Mouse (Mus musculus) ES-CJ7 (cell line): ENCODE results near the gene Anxa9.
A peak's percentile ranks its signal among the peaks of the same experiment; 100 is the strongest.
"Not testable (repeated sequence)": the region's sequence is repeated elsewhere in the genome, so short reads cannot be mapped to it uniquely, and the experiment has no call there.

ENCODE experiments used
- DNase-seq: peaks from one replicate; pipeline ENCODE4 v3.0.0; 2011; ENCODE audit warnings: low read depth, low spot score

Gene Anxa9

GRCm38 (mm10) chr3:95307100-95307499 is at the start of gene Anxa9:
TSS of gene Anxa9 (minus strand) at chr3:95307176.
- DNase-seq = no peak

GRCm38 (mm10) chr3:95355911-95356544 is 49.1 kb upstream of the Anxa9 start:
- not testable (repeated sequence) for DNase-seq

GRCm38 (mm10) chr3:95349491-95349890 is 42.5 kb upstream of the Anxa9 start:
- peak; percentile 79 for DNase-seq

GRCm38 (mm10) chr3:95348343-95348742 is 41.4 kb upstream of the Anxa9 start:
- DNase-seq = not testable (repeated sequence)

GRCm38 (mm10) chr3:95346454-95346853 is 39.5 kb upstream of the Anxa9 start:
- DNase-seq = no peak

GRCm38 (mm10) chr3:95343356-95344000 is 36.5 kb upstream of the Anxa9 start:
- DNase-seq = peak; percentile 30

GRCm38 (mm10) chr3:95338251-95338650 is 31.3 kb upstream of the Anxa9 start:
- no peak for DNase-seq

- no peak for DNase-seq
These were observed 30.4 kb upstream of the Anxa9 start for GRCm38 (mm10) chr3:95337345-95337744.

- no peak for DNase-seq
These were observed 24.6 kb upstream of the Anxa9 start for GRCm38 (mm10) chr3:95331528-95331927.

- no peak for DNase-seq
These were observed 21.9 kb upstream of the Anxa9 start for GRCm38 (mm10) chr3:95328803-95329404.

- DNase-seq = no peak
These were observed 17.6 kb upstream of the Anxa9 start for GRCm38 (mm10) chr3:95324454-95325144.

GRCm38 (mm10) chr3:95323429-95323828 is 16.5 kb upstream of the Anxa9 start:
- no peak for DNase-seq

- DNase-seq = no peak
These were observed 13.0 kb upstream of the Anxa9 start for GRCm38 (mm10) chr3:95319701-95320625.

GRCm38 (mm10) chr3:95319110-95319509 is 12.1 kb upstream of the Anxa9 start:
- no peak for DNase-seq

GRCm38 (mm10) chr3:95318548-95318947 is 11.6 kb upstream of the Anxa9 start:
- DNase-seq = peak; percentile 37

GRCm38 (mm10) chr3:95317414-95318080 is 10.6 kb upstream of the Anxa9 start:
- DNase-seq = peak; percentile 87

GRCm38 (mm10) chr3:95315844-95316550 is 9.0 kb upstream of the Anxa9 start:
- DNase-seq = no peak

GRCm38 (mm10) chr3:95315094-95315843 is 8.3 kb upstream of the Anxa9 start:
- DNase-seq = peak; percentile 66

GRCm38 (mm10) chr3:95314486-95315093 is 7.6 kb upstream of the Anxa9 start, which contains the start of gene Cers2:
TSS of gene Cers2 (plus strand) at chr3:95314791.
- peak; percentile 49 for DNase-seq
